Mouse (Mus musculus): ENCODE results near the gene Galnt16.

- TF ChIP-seq CTCF (IDR thresholded peaks at IDR 0.05; ENCODE audit: low read depth): no peak
- TF ChIP-seq EP300 (IDR thresholded peaks at IDR 0.05; ENCODE audit: low read depth): no peak
Observed at GRCm38 (mm10) chr12:80658661-80659060, 140.6 kb downstream of the Galnt16 start.

All from heart, postnatal 0 days (tissue).